Mouse (Mus musculus): Measurements from ENCODE around the gene Osbpl11.
"Not testable (repeated sequence)": the region's sequence is repeated elsewhere in the genome, so short reads cannot be mapped to it uniquely, and the experiment has no call there.

- not testable (repeated sequence) for TF ChIP-seq CTCF (IDR thresholded peaks at IDR 0.05; ENCODE audit: control insufficient read depth, insufficient read depth, insufficient replicate concordance, low read depth, low read length); POLR2A (IDR thresholded peaks at IDR 0.05; ENCODE audit: control insufficient read depth, low read depth, low read length)
Measured at GRCm38 (mm10) chr16:33139061-33139460, 45.8 kb upstream of the Osbpl11 start.
